Mouse (Mus musculus): Measurements from ENCODE around the gene Angptl4. TPM values are rescaled to one million over a fixed set of nuclear protein-coding genes. Genes with fewer than 3 reads are reported as not detected.
A peak's percentile ranks its signal among the peaks of the same experiment; 100 is the strongest.

The Angptl4 gene
- polyA plus RNA-seq, 1 experiment from 2014 or later: 35.4 TPM

DNA sequence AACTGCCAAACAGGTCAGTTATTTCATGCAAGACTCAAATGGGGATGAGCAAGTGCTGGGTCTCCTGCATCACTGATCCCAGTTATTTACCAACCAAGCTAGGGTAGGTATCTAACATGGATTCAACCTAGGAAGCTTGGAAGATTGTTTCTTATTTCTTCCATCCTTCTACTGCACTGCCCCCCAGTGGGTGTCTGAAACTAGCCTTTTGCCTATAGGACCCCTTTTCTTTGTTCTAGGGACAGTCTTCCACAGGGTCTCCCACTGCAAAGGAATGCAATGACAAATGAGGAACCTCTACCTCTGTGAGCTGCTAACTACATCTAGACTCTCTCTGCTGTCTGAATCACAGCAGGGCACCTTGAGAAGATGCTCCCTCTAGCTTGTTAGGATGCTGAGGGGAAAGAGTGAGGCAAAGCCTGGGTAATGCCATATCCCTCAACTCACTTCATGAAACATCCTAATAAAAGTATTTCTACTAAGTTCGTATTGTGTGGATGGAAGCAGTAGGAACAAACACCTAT lies 40.9 kb upstream of the Angptl4 start:
- H3K4me1 ChIP-seq (ENCODE audit: insufficient read depth): 0 out of 2 replicates have a peak, but pooled peaks cover 7% of the 10 kb centered on the region
- peaks cover 60% of the 10 kb centered on the region for H3K36me3 ChIP-seq (ENCODE audit: insufficient read depth)
- no peaks in the 10 kb centered on the region for H3K9me3 ChIP-seq (ENCODE audit: low read depth, low read length)
- DNase-seq (no peak), ATAC-seq (ENCODE audit: insufficient read depth) (no peak)
- peak overlapping the region; percentile 88 for H3K4me2 ChIP-seq
- H3K4me3 ChIP-seq (ENCODE audit: low read depth, low read length): peak overlapping the region; percentile 74; the same call in 1 of the 2 replicates
- 67% methylated on average over 1 of the region's 1 CpGs for WGBS
- peak overlapping the region; percentile 92; the same call in 1 of the 2 replicates for H3K9ac ChIP-seq
- no peaks in the 10 kb centered on the region for H3K27me3 ChIP-seq (ENCODE audit: insufficient read depth, low read length)
- peak; percentile 36 for TF ChIP-seq CTCF (IDR thresholded peaks at IDR 0.05; ENCODE audit: low read depth)
- H3K27ac ChIP-seq (ENCODE audit: low read depth): no peak overlapping the region

DNA sequence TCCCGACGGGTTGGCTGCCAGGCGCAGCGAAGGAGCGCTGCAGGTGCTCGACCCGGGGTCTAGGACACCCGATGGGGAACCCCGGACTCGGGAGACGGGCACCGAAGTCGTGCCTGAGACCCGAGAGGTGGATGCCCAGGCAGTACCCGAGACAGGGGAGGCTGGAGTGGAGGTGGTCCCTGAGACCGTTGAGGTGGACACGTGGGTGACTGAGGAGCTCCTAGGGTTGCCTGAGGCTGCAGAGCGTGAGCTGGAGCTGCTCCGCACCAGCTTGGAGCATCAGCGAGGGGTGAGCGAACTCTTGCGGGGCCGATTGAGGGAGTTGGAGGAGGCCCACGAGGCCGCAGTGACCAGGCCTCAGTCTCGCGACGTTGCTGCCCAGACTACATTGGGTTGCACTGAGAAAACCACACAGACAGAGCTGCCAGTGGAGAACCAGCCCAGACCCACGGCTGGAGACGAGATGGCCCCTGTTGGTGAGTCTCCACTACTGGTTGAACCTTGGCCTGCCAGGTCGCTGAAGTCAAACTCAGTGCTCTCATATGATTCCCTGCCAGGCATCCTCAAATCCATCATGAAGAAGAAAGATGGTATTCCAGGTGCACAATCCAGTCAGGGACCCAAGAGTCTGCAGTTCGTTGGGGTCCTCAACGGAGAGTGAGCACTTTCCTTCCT lies 36.5 kb upstream of the Angptl4 start:
- Histone ChIP-seq H3K9me3 (ENCODE audit: low read depth, low read length) (no peaks in the 10 kb centered on the region), H3K27me3 (ENCODE audit: insufficient read depth, low read length) (no peaks in the 10 kb centered on the region), H3K4me1 (ENCODE audit: insufficient read depth) (peaks cover 11% of the 10 kb centered on the region; the same call in 1 of the 2 replicates), H3K4me2 (peak overlapping the region; percentile 93), H3K9ac (peak overlapping the region; percentile 78), H3K36me3 (ENCODE audit: insufficient read depth) (peaks cover 51% of the 10 kb centered on the region), H3K27ac (ENCODE audit: low read depth) (peak overlapping the region; percentile 79), H3K4me3 (ENCODE audit: low read depth, low read length) (peak overlapping the region; percentile 54)
- TF ChIP-seq CTCF (IDR thresholded peaks at IDR 0.05; ENCODE audit: low read depth): no peak
- ATAC-seq (ENCODE audit: insufficient read depth) (peak; percentile 45), DNase-seq (peak; percentile 28)
- WGBS: 16% methylated on average over 33 of the region's 33 CpGs

DNA sequence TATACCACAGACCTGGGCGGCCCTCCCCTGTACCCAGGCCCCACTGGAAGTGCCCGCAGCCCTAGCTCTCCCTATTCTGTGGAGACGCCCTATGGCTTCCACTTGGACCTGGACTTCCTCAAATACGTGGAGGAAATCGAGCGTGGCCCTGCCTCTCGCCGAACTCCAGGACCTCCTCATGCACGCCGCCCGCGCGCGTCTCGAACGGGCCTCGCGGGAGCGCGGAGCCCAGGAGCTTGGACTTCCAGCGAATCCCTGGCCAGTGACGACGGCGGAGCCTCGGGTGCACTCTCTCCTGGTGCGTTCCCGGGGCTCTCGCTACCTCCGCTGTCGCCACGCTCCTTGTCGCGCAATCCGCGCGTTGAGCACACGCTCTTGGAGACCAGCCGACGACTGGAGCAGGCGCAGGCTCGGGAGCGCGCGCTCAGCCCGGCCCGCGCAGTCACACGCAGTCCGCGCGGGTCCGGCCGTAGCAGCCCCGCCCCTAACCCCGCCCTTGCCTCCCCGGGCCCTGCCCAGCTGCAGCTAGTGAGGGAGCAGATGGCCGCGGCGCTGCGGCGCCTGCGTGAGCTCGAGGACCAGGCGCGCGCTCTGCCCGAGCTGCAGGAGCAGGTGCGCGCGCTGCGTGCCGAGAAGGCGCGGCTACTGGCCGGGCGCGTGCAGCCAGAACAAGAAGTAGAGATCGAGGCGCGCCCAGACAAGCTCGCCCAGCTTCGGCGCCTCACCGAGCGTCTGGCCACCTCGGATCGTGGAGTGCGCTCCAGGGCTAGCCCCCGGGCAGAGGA lies 35.7 kb upstream of the Angptl4 start:
- H3K4me2 ChIP-seq: peak overlapping the region; percentile 93
- ATAC-seq (ENCODE audit: insufficient read depth) (peak; percentile 96), DNase-seq (peak; percentile 97)
- H3K9me3 ChIP-seq (ENCODE audit: low read depth, low read length): no peaks in the 10 kb centered on the region
- under 1% methylated on average over 89 of the region's 89 CpGs for WGBS
- peak overlapping the region; percentile 86 for H3K27ac ChIP-seq (ENCODE audit: low read depth)
- peak overlapping the region; percentile 54 for H3K4me3 ChIP-seq (ENCODE audit: low read depth, low read length)
- TF ChIP-seq CTCF (IDR thresholded peaks at IDR 0.05; ENCODE audit: low read depth): no peak
- H3K9ac ChIP-seq: peak overlapping the region; percentile 78
- peaks cover 16% of the 10 kb centered on the region for H3K4me1 ChIP-seq (ENCODE audit: insufficient read depth)
- H3K36me3 ChIP-seq (ENCODE audit: insufficient read depth): peaks cover 45% of the 10 kb centered on the region
- H3K27me3 ChIP-seq (ENCODE audit: insufficient read depth, low read length): no peaks in the 10 kb centered on the region

DNA sequence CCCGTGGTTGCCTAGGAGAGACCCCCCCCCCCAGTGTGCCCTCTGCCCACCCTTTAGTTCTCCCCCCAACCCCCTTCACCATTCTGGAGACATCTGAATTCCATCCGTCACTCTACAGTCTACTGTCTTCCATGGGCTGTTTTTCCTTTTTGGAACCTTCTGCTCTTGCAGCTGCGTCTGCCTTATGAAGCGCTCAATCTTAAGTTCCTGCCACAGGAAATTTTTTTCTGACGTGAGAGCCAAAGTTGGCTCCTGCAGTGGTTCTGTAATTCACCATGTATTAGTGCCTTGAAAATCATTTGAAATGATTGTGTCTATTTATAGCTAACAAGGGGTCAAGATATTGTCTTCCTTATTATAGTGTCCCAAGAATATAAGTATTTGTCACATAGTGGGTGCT lies 35.0 kb upstream of the Angptl4 start:
- Histone ChIP-seq H3K4me2 (peak overlapping the region; percentile 93), H3K27ac (ENCODE audit: low read depth) (peak overlapping the region; percentile 86; the same call in 1 of the 2 replicates), H3K4me1 (ENCODE audit: insufficient read depth) (peaks cover 20% of the 10 kb centered on the region), H3K9me3 (ENCODE audit: low read depth, low read length) (no peaks in the 10 kb centered on the region), H3K27me3 (ENCODE audit: insufficient read depth, low read length) (no peaks in the 10 kb centered on the region), H3K4me3 (ENCODE audit: low read depth, low read length) (peak overlapping the region; percentile 54), H3K36me3 (ENCODE audit: insufficient read depth) (peaks cover 38% of the 10 kb centered on the region), H3K9ac (no peak overlapping the region; the same call in 1 of the 2 replicates)
- no peak for TF ChIP-seq CTCF (IDR thresholded peaks at IDR 0.05; ENCODE audit: low read depth)
- peak; percentile 43 for DNase-seq
- 48% methylated on average over 5 of the region's 5 CpGs for WGBS
- no peak for ATAC-seq (ENCODE audit: insufficient read depth)

DNA sequence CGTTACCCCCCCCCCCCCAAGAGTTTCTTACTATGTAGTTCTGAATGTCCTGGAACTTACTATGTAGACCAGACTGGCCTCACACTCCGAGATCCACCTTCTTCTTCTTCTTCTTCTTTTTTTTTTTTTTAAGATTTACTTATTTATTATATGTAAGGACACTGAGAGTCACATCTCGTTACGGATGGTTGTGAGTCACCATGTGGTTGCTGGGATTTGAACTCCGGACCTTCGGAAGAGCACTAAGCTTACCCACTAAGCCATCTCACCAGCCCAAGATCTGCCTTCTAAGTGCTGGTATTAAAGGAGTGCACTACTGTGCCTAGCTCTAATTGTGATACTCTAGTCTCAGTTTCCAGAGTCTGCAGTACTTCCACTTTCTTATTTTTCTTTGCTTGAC lies 33.8 kb upstream of the Angptl4 start:
- H3K4me1 ChIP-seq (ENCODE audit: insufficient read depth): peaks cover 20% of the 10 kb centered on the region
- 89% methylated on average over 6 of the region's 6 CpGs for WGBS
- no peak overlapping the region for H3K4me2 ChIP-seq
- H3K36me3 ChIP-seq (ENCODE audit: insufficient read depth): peaks cover 25% of the 10 kb centered on the region
- no peak overlapping the region for H3K27ac ChIP-seq (ENCODE audit: low read depth)
- H3K9ac ChIP-seq: no peak overlapping the region
- ATAC-seq (ENCODE audit: insufficient read depth) (no peak), DNase-seq (no peak)
- H3K27me3 ChIP-seq (ENCODE audit: insufficient read depth, low read length): no peaks in the 10 kb centered on the region
- no peak for TF ChIP-seq CTCF (IDR thresholded peaks at IDR 0.05; ENCODE audit: low read depth)
- H3K9me3 ChIP-seq (ENCODE audit: low read depth, low read length): no peaks in the 10 kb centered on the region
- no peak overlapping the region for H3K4me3 ChIP-seq (ENCODE audit: low read depth, low read length)

DNA sequence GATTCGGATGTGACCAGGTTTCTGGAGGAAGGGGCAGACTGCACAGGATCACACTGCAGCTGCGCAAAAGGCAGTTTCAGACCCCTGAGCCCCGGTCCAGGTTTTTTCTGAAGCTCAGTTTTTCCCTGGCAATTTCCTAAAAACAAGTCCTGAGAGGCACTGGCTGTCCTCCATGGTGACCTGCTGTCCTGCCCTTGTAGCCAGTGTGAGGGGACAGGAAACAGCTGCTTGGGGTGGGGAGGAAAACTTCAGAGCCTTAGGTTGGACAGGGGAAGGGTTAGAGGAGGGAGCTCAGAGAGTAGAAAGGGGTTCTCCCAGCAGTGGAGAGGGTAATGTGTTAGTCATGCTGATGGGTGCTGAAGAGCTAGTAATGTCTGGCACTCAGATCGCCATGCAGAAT lies 31.4 kb upstream of the Angptl4 start:
- Histone ChIP-seq H3K4me3 (ENCODE audit: low read depth, low read length) (no peak overlapping the region), H3K9me3 (ENCODE audit: low read depth, low read length) (no peaks in the 10 kb centered on the region), H3K27ac (ENCODE audit: low read depth) (0 out of 2 replicates have a peak overlapping the region, but pooled peaks have one; percentile 6), H3K27me3 (ENCODE audit: insufficient read depth, low read length) (no peaks in the 10 kb centered on the region), H3K9ac (no peak overlapping the region), H3K4me2 (peak overlapping the region; percentile 93), H3K4me1 (ENCODE audit: insufficient read depth) (peaks cover 15% of the 10 kb centered on the region), H3K36me3 (ENCODE audit: insufficient read depth) (peaks cover 1% of the 10 kb centered on the region; the same call in 1 of the 2 replicates)
- no peak for ATAC-seq (ENCODE audit: insufficient read depth)
- 32% methylated on average over 4 of the region's 4 CpGs for WGBS
- peak; percentile 73 for DNase-seq
- no peak for TF ChIP-seq CTCF (IDR thresholded peaks at IDR 0.05; ENCODE audit: low read depth)

DNA sequence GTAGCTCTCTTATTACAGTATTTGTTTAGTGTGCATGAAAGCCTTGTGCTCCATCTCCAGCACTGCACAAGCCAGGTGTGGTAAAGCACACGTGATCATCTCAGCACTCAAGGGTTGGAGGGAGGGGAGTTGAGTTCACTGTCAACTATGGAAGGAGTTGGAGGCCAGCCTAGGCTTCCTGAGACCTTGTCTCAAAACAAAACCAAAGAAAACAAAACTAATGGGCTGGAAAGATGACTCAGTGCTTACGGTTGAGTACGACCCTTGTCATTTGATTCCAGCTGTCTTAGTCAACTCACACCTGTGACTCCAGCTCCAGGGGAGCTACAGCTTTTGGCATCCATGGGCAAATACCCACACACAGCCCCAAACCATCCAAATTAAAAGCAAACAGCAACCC lies 30.8 kb upstream of the Angptl4 start:
- Histone ChIP-seq H3K4me1 (ENCODE audit: insufficient read depth) (peaks cover 13% of the 10 kb centered on the region), H3K27me3 (ENCODE audit: insufficient read depth, low read length) (no peaks in the 10 kb centered on the region), H3K9me3 (ENCODE audit: low read depth, low read length) (no peaks in the 10 kb centered on the region), H3K4me3 (ENCODE audit: low read depth, low read length) (no peak overlapping the region), H3K9ac (no peak overlapping the region), H3K4me2 (peak overlapping the region; percentile 93), H3K27ac (ENCODE audit: low read depth) (no peak overlapping the region), H3K36me3 (ENCODE audit: insufficient read depth) (no peaks in the 10 kb centered on the region)
- TF ChIP-seq CTCF (IDR thresholded peaks at IDR 0.05; ENCODE audit: low read depth): no peak
- 14% methylated on average over 3 of the region's 3 CpGs for WGBS
- ATAC-seq (ENCODE audit: insufficient read depth) (no peak), DNase-seq (no peak)
